Mouse (Mus musculus): Measurements from ENCODE around the gene Papola.

The Papola gene

DNA sequence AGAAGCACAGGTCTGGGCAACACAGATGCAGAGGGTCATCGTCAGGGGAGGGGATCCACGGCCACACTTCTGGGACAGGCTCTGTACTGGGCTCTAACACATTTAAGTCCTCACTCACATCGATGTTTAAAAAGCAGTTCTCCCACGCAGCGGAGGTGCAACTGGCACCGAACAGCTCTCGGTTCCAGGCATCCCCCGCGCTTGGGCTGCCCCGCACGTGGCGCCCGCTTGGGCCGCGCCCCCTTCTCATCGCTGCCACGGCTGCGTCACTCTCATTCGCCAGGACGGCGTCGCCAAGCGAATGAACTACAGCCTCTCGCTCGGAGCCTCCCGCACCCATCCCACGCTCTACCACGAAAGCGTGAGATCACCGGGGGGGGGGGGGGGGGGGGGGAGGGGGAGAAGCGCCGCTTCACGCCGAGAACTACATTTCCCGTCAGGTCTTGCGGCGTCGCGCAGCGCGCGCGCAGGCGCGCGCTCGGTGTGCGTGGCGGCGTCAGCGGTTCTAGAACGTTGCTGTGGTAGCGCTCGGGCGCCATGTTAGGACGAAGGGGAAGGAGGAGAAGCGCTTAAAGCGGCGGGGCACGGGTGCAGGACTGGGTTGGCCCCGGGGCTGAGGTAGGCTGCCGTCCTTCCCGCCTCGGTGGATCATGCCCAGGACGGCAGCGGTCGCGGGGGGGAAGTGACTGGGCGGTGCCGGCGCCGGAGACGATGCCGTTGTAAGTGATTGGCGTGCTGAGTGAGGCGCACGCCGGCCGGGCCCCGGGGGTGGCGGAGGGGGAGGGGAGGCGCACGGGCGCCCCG is at the start of gene Papola:
TSS of gene Papola (plus strand) at position 499 of the 804 bp plus-strand sequence.
- DNase-seq (ENCODE audit: low spot score in 2 of 2) = peak; percentile 72 to 81

- no peak for DNase-seq (ENCODE audit: low spot score in 2 of 2)
Measured at GRCm38 (mm10) chr12:105735226-105735888, 49.1 kb upstream of the Papola start.

- DNase-seq (ENCODE audit: low spot score in 2 of 2) = no peak
Measured at GRCm38 (mm10) chr12:105735889-105736251, 48.6 kb upstream of the Papola start.

GRCm38 (mm10) chr12:105738316-105739096 is 46.0 kb upstream of the Papola start:
- DNase-seq (ENCODE audit: low spot score in 2 of 2) = no peak

DNA sequence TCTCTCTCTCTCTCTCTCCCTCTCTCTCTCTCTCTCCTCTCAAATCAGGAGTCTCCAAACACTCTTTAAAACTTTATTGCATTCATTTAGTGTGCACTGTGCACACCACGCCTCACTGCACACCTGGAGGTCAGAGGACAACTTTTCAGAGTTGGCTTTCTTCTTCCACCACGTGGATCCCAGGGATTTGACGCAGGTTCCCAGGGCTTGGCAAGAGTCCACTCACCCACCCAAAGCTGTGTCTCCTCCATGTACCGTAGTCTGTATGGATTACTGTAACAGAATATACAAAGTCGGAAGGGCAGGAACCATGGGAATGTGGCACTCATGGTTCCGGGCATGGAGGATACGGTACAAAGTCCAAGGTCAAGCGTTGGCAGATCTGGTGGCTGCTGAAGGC is 44.8 kb upstream of the Papola start:
- no peak for DNase-seq (ENCODE audit: low spot score in 2 of 2)

DNA sequence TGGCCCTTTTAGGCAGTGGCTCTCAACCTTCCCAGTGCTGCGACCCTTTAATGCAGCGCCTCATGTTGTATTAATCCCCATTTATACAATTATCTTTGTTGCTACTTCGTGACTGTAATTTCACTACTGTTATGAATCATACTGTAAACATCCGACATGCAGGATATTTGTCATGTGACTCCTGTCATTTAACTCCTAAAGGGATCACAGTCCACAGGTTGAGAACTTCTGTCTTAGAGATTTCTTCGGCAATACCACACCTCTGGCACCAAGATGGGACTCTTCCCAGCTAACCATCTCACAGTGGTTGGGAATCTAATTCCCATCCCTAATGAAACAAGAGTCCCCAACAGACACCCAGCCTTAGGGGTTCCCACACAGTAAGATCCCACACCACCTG is 36.4 kb upstream of the Papola start:
- no peak for DNase-seq (ENCODE audit: low spot score in 2 of 2)

DNA sequence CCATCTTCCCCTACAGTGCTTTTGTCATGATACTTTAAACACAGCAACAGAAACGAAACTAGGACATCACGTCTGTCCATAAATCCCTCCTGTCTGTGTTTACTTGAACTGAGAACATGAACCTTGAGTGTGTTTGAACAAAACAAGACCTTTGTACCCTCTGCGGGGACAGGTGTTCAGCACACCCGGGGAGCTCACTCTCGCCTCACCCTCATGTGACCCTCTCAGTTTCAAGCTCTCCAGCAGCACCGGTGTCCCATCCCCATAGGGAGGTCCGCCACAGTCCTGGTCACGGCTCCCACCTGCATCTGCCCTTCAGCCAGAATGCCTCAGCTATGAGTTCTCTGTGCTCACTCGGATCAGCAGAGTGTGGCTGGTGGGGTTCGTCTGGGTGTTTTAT is 30.7 kb upstream of the Papola start:
- no peak for DNase-seq (ENCODE audit: low spot score in 2 of 2)

DNA sequence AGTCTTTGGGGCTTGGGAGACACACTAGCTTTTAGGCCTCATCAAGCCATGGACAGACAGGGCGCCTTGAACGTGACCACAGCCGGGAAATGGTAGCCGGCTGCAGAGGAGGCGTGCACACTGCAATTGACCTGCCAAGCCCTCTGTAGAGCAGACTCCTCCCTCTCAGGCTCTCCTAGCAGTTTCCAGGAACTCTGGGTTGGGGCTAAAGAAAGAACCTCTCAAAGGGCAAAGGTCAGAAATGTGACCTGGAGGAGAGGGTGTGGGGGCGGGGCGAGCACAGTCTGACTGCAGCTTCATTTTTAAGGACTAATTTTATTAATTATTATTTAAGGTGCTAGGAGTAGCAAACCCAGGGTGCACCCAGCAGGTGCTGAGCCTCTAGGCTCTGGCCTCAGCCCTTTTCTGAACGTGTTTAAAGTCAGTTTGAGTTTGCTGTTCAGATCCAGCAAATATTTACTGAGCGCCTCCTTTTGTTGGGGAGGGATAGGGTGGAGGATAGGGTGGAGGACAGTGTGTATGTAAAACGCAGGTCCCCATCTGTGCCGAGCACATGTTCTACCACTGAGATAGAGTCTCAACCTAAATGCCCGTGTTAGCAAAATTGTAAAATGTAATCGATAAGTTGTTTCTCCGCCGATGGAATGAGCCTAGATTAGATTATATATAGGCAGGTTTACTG is 26.5 kb upstream of the Papola start:
- DNase-seq (ENCODE audit: low spot score in 2 of 2) = no peak

DNA sequence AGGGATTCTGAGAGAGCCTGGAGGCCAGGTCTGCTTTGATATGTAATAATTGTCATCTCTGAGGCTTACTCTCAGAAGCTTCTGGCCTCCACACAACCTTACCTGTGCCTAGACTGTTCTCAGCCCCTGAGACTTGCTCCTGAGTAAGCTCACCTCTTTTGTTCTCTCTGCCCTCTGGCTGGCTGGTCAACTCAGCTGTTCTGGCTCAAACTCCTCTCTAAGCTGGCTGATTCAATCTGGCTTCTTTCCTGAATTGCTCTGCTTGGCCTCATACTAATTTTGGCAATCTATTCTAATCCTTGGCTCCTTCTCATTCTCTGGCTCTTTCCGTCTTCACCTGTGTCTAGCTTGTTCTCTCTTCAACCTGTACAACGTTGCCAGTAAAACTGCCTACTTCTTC is 25.6 kb upstream of the Papola start:
- DNase-seq (ENCODE audit: low spot score in 2 of 2) = no peak

GRCm38 (mm10) chr12:105759849-105760478 is 24.5 kb upstream of the Papola start:
- no peak for DNase-seq (ENCODE audit: low spot score in 2 of 2)

GRCm38 (mm10) chr12:105761171-105761570 is 23.3 kb upstream of the Papola start:
- no peak for DNase-seq (ENCODE audit: low spot score in 2 of 2)

DNA sequence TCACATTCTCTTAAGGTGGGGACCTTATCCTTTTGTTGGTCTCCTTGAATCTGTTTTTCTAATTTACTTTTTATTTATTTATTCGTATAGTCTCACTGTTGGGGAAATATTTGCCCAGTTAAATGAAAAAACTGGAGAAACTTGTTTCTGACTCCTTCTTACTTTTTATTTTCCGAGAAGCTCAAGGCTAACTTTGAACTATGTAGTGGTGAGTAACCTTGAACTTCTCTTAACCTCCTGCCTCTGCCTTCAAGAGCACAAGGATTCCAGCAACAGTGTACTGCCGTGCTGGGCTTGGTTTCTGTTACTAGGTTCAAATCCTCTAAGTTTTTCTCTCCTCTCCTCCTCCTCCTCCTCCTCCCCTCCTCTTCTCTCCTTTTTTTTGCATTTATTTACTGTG is 22.9 kb upstream of the Papola start:
- DNase-seq (ENCODE audit: low spot score in 2 of 2) = no peak

DNA sequence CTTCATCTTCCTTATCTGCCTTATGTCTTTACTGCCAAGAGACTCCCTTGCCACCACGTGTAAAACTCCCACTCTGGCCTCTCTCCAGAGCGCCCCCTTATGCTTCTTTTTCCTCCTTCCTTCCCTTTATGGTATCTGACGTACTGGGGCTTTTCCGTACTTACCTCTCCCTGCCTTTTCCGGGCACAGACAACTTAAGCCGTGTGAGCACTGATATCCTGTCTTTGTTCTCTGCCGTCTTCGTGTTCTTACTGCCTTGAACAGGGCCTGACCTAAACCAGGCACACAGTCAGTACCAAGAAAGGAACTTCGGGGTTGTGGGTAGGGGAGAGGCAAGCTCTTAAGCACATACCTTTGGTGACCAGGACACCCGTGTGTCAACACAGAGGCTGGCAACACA is 14.8 kb upstream of the Papola start:
- no peak for DNase-seq (ENCODE audit: low spot score in 2 of 2)

DNA sequence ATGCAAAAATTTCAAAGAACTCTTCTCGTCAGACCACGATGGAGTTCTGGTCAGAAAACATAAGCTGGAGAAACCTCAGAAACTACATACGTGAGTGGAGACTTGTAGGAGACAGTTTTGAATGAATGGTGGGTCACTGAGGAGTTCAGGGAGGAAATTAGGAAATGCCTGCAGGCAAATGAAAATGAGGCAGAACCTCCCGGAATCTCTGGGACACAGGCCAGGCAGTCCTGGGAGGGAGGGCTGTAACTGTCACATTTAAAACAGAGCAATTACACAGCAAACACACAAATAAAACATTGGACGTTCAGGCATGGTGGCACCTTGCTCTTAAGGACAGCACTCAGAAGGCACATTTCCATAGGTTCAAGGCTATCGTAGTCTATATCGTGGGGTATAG is 9.6 kb upstream of the Papola start:
- no peak for DNase-seq (ENCODE audit: low spot score in 2 of 2)

DNA sequence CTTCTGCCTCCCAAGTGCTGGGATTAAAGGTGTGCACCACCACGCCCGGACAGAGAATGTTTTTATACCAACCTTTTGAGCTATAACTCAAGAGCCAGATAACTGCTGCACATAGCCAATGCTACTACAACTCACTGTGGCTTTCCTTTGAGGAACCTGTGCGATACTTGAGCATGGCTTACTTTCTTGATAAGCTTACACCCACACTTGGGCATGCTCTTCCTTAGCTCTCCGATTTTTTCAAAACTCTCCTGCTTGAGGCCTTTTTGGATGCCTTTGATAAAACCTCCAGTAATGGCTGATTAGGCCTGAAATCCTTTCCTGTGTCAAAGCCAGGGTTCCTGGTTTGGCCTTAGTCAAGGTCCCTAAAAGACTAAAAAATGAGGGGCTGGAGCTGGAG is 6.8 kb upstream of the Papola start:
- DNase-seq (ENCODE audit: low spot score in 2 of 2) = no peak

- DNase-seq (ENCODE audit: low spot score in 2 of 2) = peak; percentile 47 to 67
Measured at GRCm38 (mm10) chr12:105785000-105785774, 693 bp downstream of the Papola start.

DNA sequence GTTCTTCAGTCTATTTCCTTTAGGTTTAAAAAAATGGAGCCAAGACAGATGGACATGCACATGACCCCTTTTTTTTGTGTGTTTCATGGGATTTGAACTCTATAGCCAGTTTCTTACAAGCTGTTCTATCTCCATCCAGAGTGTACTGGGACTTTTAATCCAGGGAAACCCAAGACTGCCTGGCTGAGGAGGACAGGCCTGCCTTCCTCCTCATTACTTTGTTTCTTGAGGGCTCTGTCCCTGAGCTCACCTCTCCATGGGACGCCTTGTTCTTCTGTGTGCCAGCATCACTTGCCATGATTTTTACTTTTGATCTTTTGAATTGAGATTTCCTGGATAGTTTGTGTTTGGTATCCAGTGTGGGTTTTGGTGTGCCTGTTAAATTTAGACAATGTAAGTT is 1.6 kb downstream of the Papola start:
- DNase-seq (ENCODE audit: low spot score in 2 of 2) = no peak

DNA sequence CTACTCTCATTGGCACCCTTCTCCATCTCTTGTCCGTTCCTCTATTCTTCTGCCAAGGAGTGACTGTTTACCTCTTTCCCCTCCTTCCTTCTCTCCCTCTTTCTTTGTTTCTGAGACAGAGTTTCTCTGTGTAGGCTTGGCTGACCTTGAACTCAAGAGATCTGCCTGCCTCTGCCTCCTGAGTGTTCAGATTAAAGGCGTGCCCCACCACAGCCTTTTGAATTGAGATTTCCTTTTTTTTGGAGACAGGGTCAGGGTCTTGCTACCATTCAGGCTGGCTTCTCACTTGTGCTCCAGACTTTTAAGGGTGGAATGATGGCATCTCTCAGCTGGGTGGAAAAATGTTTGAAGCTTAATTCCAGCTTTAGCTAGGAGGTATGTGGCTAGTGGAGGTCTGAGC is 3.1 kb downstream of the Papola start:
- no peak for DNase-seq (ENCODE audit: low spot score in 2 of 2)

GRCm38 (mm10) chr12:105789885-105790284 is 5.4 kb downstream of the Papola start:
- no peak for DNase-seq (ENCODE audit: low spot score in 2 of 2)

DNA sequence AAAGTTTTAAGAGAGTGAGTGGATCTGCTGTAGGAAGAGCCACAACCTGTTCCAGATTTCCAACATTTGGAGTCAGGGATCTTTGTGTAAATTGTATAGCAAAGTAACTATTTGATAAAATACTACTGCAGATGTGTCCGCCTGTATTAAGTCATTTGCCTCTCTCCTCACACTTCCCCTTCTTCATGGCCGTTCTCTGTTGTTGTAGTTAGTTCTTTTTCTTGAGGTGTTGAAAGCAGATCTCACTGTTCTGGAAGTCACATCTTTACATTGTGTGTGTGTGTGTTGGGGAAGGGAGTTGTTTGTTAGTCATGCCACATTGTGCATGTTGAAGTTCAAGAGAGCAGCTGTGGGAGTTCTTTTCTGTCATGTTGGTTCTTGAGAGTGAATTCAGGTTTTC is 10.4 kb downstream of the Papola start:
- DNase-seq (ENCODE audit: low spot score in 2 of 2) = no peak

- DNase-seq (ENCODE audit: low spot score in 2 of 2) = no peak
Measured at GRCm38 (mm10) chr12:105798001-105798400, 13.5 kb downstream of the Papola start.

Data from spleen, postnatal 14 days (tissue).